8 mouse cellular contexts compared by ENCODE assay signal in genomic region chr5:63906149-63907093, GRCm38 (mm10).
A peak's percentile ranks its signal among the peaks of the same experiment; 100 is the strongest.
DNase-seq lines count a peak whose midpoint lies in the region; ATAC-seq lines count a peak whose summit lies in the region.

No protein-coding gene starts in this region.

- H3K4me2 ChIP-seq in intestine, embryonic 15.5 days (replicated peaks) = no peak overlapping the region

- no peak overlapping the region for H3K9ac ChIP-seq in intestine, embryonic 15.5 days

- ATAC-seq in common myeloid progenitor, adult 5-6 weeks (replicated peaks; ENCODE audit: low read depth, poor library complexity, severe bottlenecking) = peak; percentile 97
- peak; percentile 80 for ATAC-seq in intestine, embryonic 15.5 days

- no peaks in the 10 kb centered on the region for H3K27me3 ChIP-seq in intestine, embryonic 15.5 days (replicated peaks)
- no peaks in the 10 kb centered on the region for H3K27me3 ChIP-seq in midbrain, embryonic 10.5 days (ENCODE audit: low read depth, poor library complexity, severe bottlenecking)

- WGBS in intestine, embryonic 15.5 days = 35% methylated on average over 13 of the region's 13 CpGs
- 44% methylated on average over 13 of the region's 13 CpGs for WGBS in midbrain, embryonic 10.5 days

- no peaks in the 10 kb centered on the region; the same call in 1 of the 2 replicates for H3K4me1 ChIP-seq in intestine, embryonic 15.5 days (replicated peaks)
- no peaks in the 10 kb centered on the region for H3K4me1 ChIP-seq in midbrain, embryonic 10.5 days

- H3K9me3 ChIP-seq in intestine, embryonic 15.5 days = no peaks in the 10 kb centered on the region
- H3K9me3 ChIP-seq in midbrain, embryonic 10.5 days (replicated peaks) = no peaks in the 10 kb centered on the region

- H3K4me3 ChIP-seq in intestine, embryonic 15.5 days (replicated peaks) = no peak overlapping the region
- H3K4me3 ChIP-seq in midbrain, embryonic 10.5 days = no peak overlapping the region

- no peaks in the 10 kb centered on the region for H3K36me3 ChIP-seq in intestine, embryonic 15.5 days
- H3K36me3 ChIP-seq in midbrain, embryonic 10.5 days = no peaks in the 10 kb centered on the region

- DNase-seq in ZHBTc4 (ENCODE audit: low read depth, low spot score) = peak; percentile 82
- peak; percentile 77 for DNase-seq in gastrocnemius, postnatal 10 days
- DNase-seq in left cerebral cortex, postnatal 25 days (ENCODE audit: low spot score in 2 of 2) = peak; percentile 83 to 89
- peak; percentile 84 for DNase-seq in midbrain, embryonic 10.5 days (ENCODE audit: low spot score)
- peak; percentile 25 to 60 for DNase-seq in right cerebral cortex, postnatal 36 days (ENCODE audit: low spot score in 2 of 2)
- peak; percentile 68 to 80 for DNase-seq in urinary bladder, postnatal 4 days (ENCODE audit: low spot score in 2 of 2)

- intact Hi-C loops in left cerebral cortex, postnatal 25 days (cut with DNase I) = loop anchor here (2.0 to 5.0 kb wide), 4 partner anchors 61 to 358 kb away; partner anchors contain the start of genes Pgm2 and Rell1

- no peak overlapping the region for H3K27ac ChIP-seq in intestine, embryonic 15.5 days
- no peak overlapping the region for H3K27ac ChIP-seq in midbrain, embryonic 10.5 days (replicated peaks)
